Mouse (Mus musculus) CH12.LX (cell line): ENCODE data around the gene Arid1a. TPM values are rescaled to one million over a fixed set of nuclear protein-coding genes. Genes with fewer than 3 reads are reported as not detected.

Source experiments
- DNase-seq: peaks from one replicate; pipeline ENCODE4 v3.0.0-alpha.2; 2013; ENCODE audit errors: extremely low read depth
- H3K27ac ChIP-seq: 2 replicates; pipeline ENCODE4 v1.5.1; 2012; ENCODE audit warnings: low read depth, mild to moderate bottlenecking, control low read depth, moderate library complexity; ENCODE audit not compliant: insufficient read depth
- H3K27me3 ChIP-seq: replicated peaks from 2 replicates; pipeline ENCODE3; 2012; ENCODE audit warnings: inconsistent platforms
- H3K36me3 ChIP-seq, 2 experiments: replicated peaks in 1 of 2; 2 replicates each; pipeline versions ENCODE3 to v1.6.1; 2012; ENCODE audit warnings: inconsistent platforms in 1 of 2, low read length in 1 of 2, mild to moderate bottlenecking in 1 of 2, mixed read lengths in 1 of 2, moderate library complexity in 1 of 2; ENCODE audit not compliant: control insufficient read depth in 1 of 2, insufficient read depth in 1 of 2
- H3K4me1 ChIP-seq, 2 experiments: 2 replicates each; pipeline ENCODE4 v1.6.1; 2012; ENCODE audit warnings: inconsistent platforms in 1 of 2, moderate library complexity in 1 of 2; ENCODE audit not compliant: insufficient read depth in 2 of 2, control insufficient read depth in 1 of 2
- H3K4me2 ChIP-seq: 2 replicates; pipeline ENCODE4 v1.6.1; 2012; ENCODE audit warnings: low read depth, mild to moderate bottlenecking, control low read depth; ENCODE audit not compliant: poor library complexity, insufficient read depth, severe bottlenecking
- H3K4me3 ChIP-seq, 3 experiments: fragments of 150-350 bp in 1 of 3; sonication (generic) in 1 of 3; replicated peaks in 1 of 3; 2 replicates each; pipeline versions ENCODE3 to v1.5.1; 2011 to 2012; ENCODE audit warnings: low read depth in 2 of 3, low read length in 2 of 3, mild to moderate bottlenecking in 2 of 3, moderate library complexity in 2 of 3, control low read depth in 1 of 3, improper control_type of control experiment in 1 of 3, inconsistent platforms in 1 of 3, mixed read lengths in 1 of 3; ENCODE audit not compliant: poor library complexity in 1 of 3
- H3K79me2 ChIP-seq: replicated peaks from 2 replicates; pipeline ENCODE4 v1.6.1; 2012; ENCODE audit warnings: mild to moderate bottlenecking, moderate library complexity; ENCODE audit not compliant: control insufficient read depth, poor library complexity, insufficient read depth, severe bottlenecking; ENCODE audit errors: extremely low read depth
- H3K9ac ChIP-seq: 2 replicates; pipeline ENCODE4 v1.6.1; 2012; ENCODE audit warnings: low read depth, mild to moderate bottlenecking, control low read depth, moderate library complexity; ENCODE audit not compliant: insufficient read depth
- H3K9me3 ChIP-seq: replicated peaks from 2 replicates; pipeline ENCODE3; 2012; ENCODE audit warnings: low read length, inconsistent platforms, mixed read lengths
- BHLHE40 ChIP-seq: IDR thresholded peaks from 2 replicates; pipeline ENCODE4 v1.6.1; 2011; ENCODE audit warnings: mild to moderate bottlenecking, low read depth, low read length, improper control_type of control experiment
- CHD1 ChIP-seq: IDR thresholded peaks from 2 replicates; pipeline ENCODE4 v1.6.1; 2012; ENCODE audit warnings: low read depth, low read length, improper control_type of control experiment, inconsistent platforms
- CHD2 ChIP-seq: IDR thresholded peaks from 2 replicates; pipeline ENCODE4 v1.6.1; 2011; ENCODE audit warnings: low read length, improper control_type of control experiment
- CTCF ChIP-seq, 2 experiments: IDR thresholded peaks in 1 of 2; conservative IDR thresholded peaks in 1 of 2; 2 replicates each; pipeline ENCODE4 v1.5.1; 2011 to 2012; ENCODE audit warnings: low read depth in 2 of 2, low read length in 2 of 2, improper control_type of control experiment in 1 of 2, inconsistent platforms in 1 of 2, mild to moderate bottlenecking in 1 of 2, moderate library complexity in 1 of 2
- E2F4 ChIP-seq: IDR thresholded peaks from 2 replicates; pipeline ENCODE4 v1.6.1; 2011; ENCODE audit warnings: low read depth, low read length, improper control_type of control experiment; ENCODE audit not compliant: insufficient replicate concordance
- ELF1 ChIP-seq: IDR thresholded peaks from 2 replicates; pipeline ENCODE4 v1.6.1; 2014; ENCODE audit warnings: low read depth, mild to moderate bottlenecking, inconsistent platforms, low read length, improper control_type of control experiment
- EP300 ChIP-seq: IDR thresholded peaks from 2 replicates; pipeline ENCODE4 v1.6.1; 2011; ENCODE audit warnings: low read length, improper control_type of control experiment
- ETS1 ChIP-seq: conservative IDR thresholded peaks from 2 replicates; pipeline ENCODE4 v1.6.1; 2012; ENCODE audit warnings: low read depth, mild to moderate bottlenecking, inconsistent platforms, low read length, improper control_type of control experiment, moderate library complexity
- GABPA ChIP-seq: IDR thresholded peaks from 2 replicates; pipeline ENCODE4 v1.6.1; 2012; ENCODE audit warnings: low read depth, low read length, improper control_type of control experiment, inconsistent platforms; ENCODE audit not compliant: insufficient replicate concordance
- HCFC1 ChIP-seq: IDR thresholded peaks from 2 replicates; pipeline ENCODE4 v1.6.1; 2012; ENCODE audit warnings: low read depth, mild to moderate bottlenecking, inconsistent platforms, low read length, improper control_type of control experiment
- IRF4 ChIP-seq: IDR thresholded peaks from 2 replicates; pipeline ENCODE4 v1.6.1; 2014; ENCODE audit warnings: low read depth, mild to moderate bottlenecking, inconsistent platforms, low read length, improper control_type of control experiment
- JUN ChIP-seq: IDR thresholded peaks from 2 replicates; pipeline ENCODE4 v1.6.1; 2011; ENCODE audit warnings: low read depth, mild to moderate bottlenecking, low read length, improper control_type of control experiment, moderate library complexity; ENCODE audit not compliant: insufficient read depth
- JUND ChIP-seq: conservative IDR thresholded peaks from 2 replicates; pipeline ENCODE4 v1.6.1; 2011; ENCODE audit warnings: low read depth, low read length, improper control_type of control experiment
- KAT2A ChIP-seq: IDR thresholded peaks from 2 replicates; pipeline ENCODE4 v1.6.1; 2012; ENCODE audit warnings: low read length, improper control_type of control experiment, inconsistent platforms; ENCODE audit not compliant: insufficient replicate concordance
- MAFK ChIP-seq: IDR thresholded peaks from 2 replicates; pipeline ENCODE4 v1.6.1; 2011; ENCODE audit warnings: low read length, improper control_type of control experiment; ENCODE audit not compliant: insufficient replicate concordance
- MAX ChIP-seq: IDR thresholded peaks from 2 replicates; pipeline ENCODE4 v1.6.1; 2011; ENCODE audit warnings: low read length, improper control_type of control experiment
- MAZ ChIP-seq: IDR thresholded peaks from 2 replicates; pipeline ENCODE4 v1.6.1; 2012; ENCODE audit warnings: low read depth, mild to moderate bottlenecking, inconsistent platforms, low read length, improper control_type of control experiment, moderate library complexity
- MEF2A ChIP-seq: IDR thresholded peaks from 2 replicates; pipeline ENCODE4 v1.6.1; 2014; ENCODE audit warnings: low read depth, mild to moderate bottlenecking, inconsistent platforms, low read length, improper control_type of control experiment, borderline replicate concordance
- MXI1 ChIP-seq: IDR thresholded peaks from 2 replicates; pipeline ENCODE4 v1.6.1; 2011; ENCODE audit warnings: mild to moderate bottlenecking, low read depth, low read length, improper control_type of control experiment
- MYC ChIP-seq: IDR thresholded peaks from 2 replicates; pipeline ENCODE4 v1.6.1; 2011; ENCODE audit warnings: low read depth, mild to moderate bottlenecking, improper control_type of control experiment, low read length
- NELFE ChIP-seq: IDR thresholded peaks from 2 replicates; pipeline ENCODE4 v1.6.1; 2011; ENCODE audit warnings: low read depth, low read length, improper control_type of control experiment
- NRF1 ChIP-seq: IDR thresholded peaks from 2 replicates; pipeline ENCODE4 v1.6.1; 2014; ENCODE audit warnings: low read depth, mild to moderate bottlenecking, inconsistent platforms, low read length, improper control_type of control experiment, moderate library complexity
- PAX5 ChIP-seq: IDR thresholded peaks from 2 replicates; pipeline ENCODE4 v1.6.1; 2012; ENCODE audit warnings: low read length, inconsistent platforms, mixed read lengths
- POLR2A ChIP-seq: IDR thresholded peaks from 2 replicates; pipeline ENCODE4 v1.6.1; 2011; ENCODE audit warnings: low read depth, mild to moderate bottlenecking, improper control_type of control experiment, low read length
- POLR2AphosphoS2 ChIP-seq: IDR thresholded peaks from 2 replicates; pipeline ENCODE4 v1.6.1; 2011; ENCODE audit warnings: low read depth, low read length, improper control_type of control experiment
- RAD21 ChIP-seq: IDR thresholded peaks from 2 replicates; pipeline ENCODE4 v1.6.1; 2011; ENCODE audit warnings: low read depth, mild to moderate bottlenecking, low read length, improper control_type of control experiment, moderate library complexity
- RCOR1 ChIP-seq: conservative IDR thresholded peaks from 2 replicates; pipeline ENCODE4 v1.6.1; 2012; ENCODE audit warnings: low read depth, mild to moderate bottlenecking, inconsistent platforms, low read length, improper control_type of control experiment
- SIN3A ChIP-seq: IDR thresholded peaks from 2 replicates; pipeline ENCODE4 v1.6.1; 2012; ENCODE audit warnings: low read length, improper control_type of control experiment, inconsistent platforms
- SMC3 ChIP-seq: IDR thresholded peaks from 2 replicates; pipeline ENCODE4 v1.6.1; 2011; ENCODE audit warnings: low read depth, low read length, improper control_type of control experiment
- TBP ChIP-seq: conservative IDR thresholded peaks from 2 replicates; pipeline ENCODE4 v1.6.1; 2011; ENCODE audit warnings: low read depth, low read length, improper control_type of control experiment
- TCF12 ChIP-seq: IDR thresholded peaks from 2 replicates; pipeline ENCODE4 v1.6.1; 2014; ENCODE audit warnings: low read depth, mild to moderate bottlenecking, inconsistent platforms, low read length, improper control_type of control experiment
- UBTF ChIP-seq: IDR thresholded peaks from 2 replicates; pipeline ENCODE4 v1.6.1; 2012; ENCODE audit warnings: low read depth, mild to moderate bottlenecking, inconsistent platforms, low read length, improper control_type of control experiment, moderate library complexity
- USF1 ChIP-seq: IDR thresholded peaks from 2 replicates; pipeline ENCODE4 v1.6.1; 2014; ENCODE audit warnings: low read depth, mild to moderate bottlenecking, inconsistent platforms, low read length, improper control_type of control experiment
- USF2 ChIP-seq: conservative IDR thresholded peaks from 2 replicates; pipeline ENCODE4 v1.6.1; 2011; ENCODE audit warnings: low read depth, low read length, improper control_type of control experiment
- ZC3H11A ChIP-seq: IDR thresholded peaks from 2 replicates; pipeline ENCODE4 v1.6.1; 2012; ENCODE audit warnings: low read depth, mild to moderate bottlenecking, inconsistent platforms, low read length, improper control_type of control experiment
- ZKSCAN1 ChIP-seq: IDR thresholded peaks from 2 replicates; pipeline ENCODE4 v1.6.1; 2012; ENCODE audit warnings: low read depth, inconsistent platforms, low read length, improper control_type of control experiment, borderline replicate concordance
- ZMIZ1 ChIP-seq: IDR thresholded peaks from 2 replicates; pipeline ENCODE4 v1.6.1; 2012; ENCODE audit warnings: low read depth, mild to moderate bottlenecking, inconsistent platforms, low read length, improper control_type of control experiment
- ZNF384 ChIP-seq: IDR thresholded peaks from 2 replicates; pipeline ENCODE4 v1.6.1; 2012; ENCODE audit warnings: low read depth, low read length, improper control_type of control experiment, inconsistent platforms
- dilution Hi-C: fragments of 300-500 bp; cut with MboI; formaldehyde crosslinking; loops from 2 replicates; pipeline ENCODE4 v1.14.3; 2020; ENCODE audit warnings: low sequenced_read_pairs; ENCODE audit not compliant: extremely low pct_unique_long_range_greater_than_20kb, extremely low pct_ligation_motif_present
- in situ Hi-C: fragments of 300-500 bp; cut with MboI; formaldehyde crosslinking; loops from 3 replicates; pipeline ENCODE4 v1.14.3; 2019; ENCODE audit warnings: low sequenced_read_pairs, low pct_ligation_motif_present, low pct_unique_long_range_greater_than_20kb, mixed read lengths
- polyA plus RNA-seq: library from polyadenylated mRNA; unstranded; fragments of >175 nt; gene quantifications from 2 replicates; pipeline ENCODE4 v1.2.1, GENCODE M21; 2012; ENCODE audit warnings: low read depth; ENCODE audit not compliant: insufficient read length
- total RNA-seq, 2 experiments: library from RNA; depleted of rRNA; stranded (reverse); fragments of 300-350 nt in 1 of 2; fragments of >200 nt in 1 of 2; gene quantifications; 2 replicates each; pipeline ENCODE4 v1.2.3; 2012 to 2014

The Arid1a gene
- total and polyA plus RNA-seq, 3 experiments = 6.4 to 47.1 (median 19.1) TPM

GRCm38 (mm10) chr4:133754238-133754637 is 2.3 kb downstream of the Arid1a start:
- H3K4me3 ChIP-seq = peak overlapping the region; percentile 53 to 98 (median 82)
- peak overlapping the region; percentile 96 for H3K4me2 ChIP-seq
- H3K36me3 ChIP-seq = peaks cover 1 to 9% of the 10 kb centered on the region in 2 experiments
- dilution Hi-C loops = no loop called here
- H3K9ac ChIP-seq = peak overlapping the region; percentile 100
- peaks cover 58% of the 10 kb centered on the region for H3K79me2 ChIP-seq
- in situ Hi-C loops = loop anchor here (10.0 kb wide), 1 partner anchor 79 kb away; the partner anchor contains the start of gene Pigv
- no peak for TF ChIP-seq ZKSCAN1
- TF ChIP-seq RCOR1 = peak; percentile 41; the same call in 1 of the 2 replicates
- 0 out of 2 replicates have a peak, but pooled peaks have one; percentile 24 for TF ChIP-seq EP300
- TF ChIP-seq MAFK = no peak
- no peak for TF ChIP-seq E2F4
- peak; percentile 41; the same call in 1 of the 2 replicates for TF ChIP-seq ETS1
- TF ChIP-seq SIN3A = peak; percentile 97
- TF ChIP-seq MEF2A = peak; percentile 83
- 0 out of 4 replicates have a peak, but pooled peaks of 1 of the 2 experiments have one; percentile 17 for TF ChIP-seq CTCF (conservative IDR thresholded peaks at IDR 0.05 in 1 of 2, IDR thresholded peaks at IDR 0.05 in 1 of 2; ENCODE audit: low read depth in 2 of 2, low read length in 2 of 2)
- TF ChIP-seq MAX = peak; percentile 84
- TF ChIP-seq RAD21 = no peak; the same call in 1 of the 2 replicates
- TF ChIP-seq CHD1 = peak; percentile 89; the same call in 1 of the 2 replicates
- TF ChIP-seq JUN = no peak
- TF ChIP-seq HCFC1 = peak; percentile 77
- TF ChIP-seq ELF1 = peak; percentile 68
- peak; percentile 75; the same call in 1 of the 2 replicates for TF ChIP-seq MYC
- TF ChIP-seq POLR2AphosphoS2 = no peak
- peak; percentile 40 for TF ChIP-seq SMC3
- TF ChIP-seq JUND = no peak
- peak; percentile 91 for TF ChIP-seq CHD2
- peak; percentile 64 for TF ChIP-seq NRF1
- 0 out of 2 replicates have a peak, but pooled peaks have one; percentile 25 for TF ChIP-seq NELFE
- TF ChIP-seq POLR2A = peak; percentile 71; the same call in 1 of the 2 replicates
- TF ChIP-seq ZC3H11A = no peak
- peak; percentile 86 for TF ChIP-seq IRF4
- no peak; the same call in 1 of the 2 replicates for TF ChIP-seq ZNF384
- peak; percentile 98 for TF ChIP-seq UBTF
- no peak for TF ChIP-seq USF2
- TF ChIP-seq USF1 = no peak
- 0 out of 2 replicates have a peak, but pooled peaks have one; percentile 26 for TF ChIP-seq ZMIZ1
- no peak for TF ChIP-seq GABPA
- peak; percentile 99 for TF ChIP-seq MAZ
- peak; percentile 85 for TF ChIP-seq TBP
- TF ChIP-seq TCF12 = peak; percentile 98
- TF ChIP-seq BHLHE40 = peak; percentile 40; the same call in 1 of the 2 replicates
- no peak for TF ChIP-seq PAX5
- peak; percentile 67; the same call in 1 of the 2 replicates for TF ChIP-seq KAT2A
- TF ChIP-seq MXI1 = peak; percentile 70; the same call in 1 of the 2 replicates
- H3K9me3 ChIP-seq = peaks cover 3% of the 10 kb centered on the region
- DNase-seq = peak; percentile 93
- H3K27me3 ChIP-seq = no peaks in the 10 kb centered on the region
- H3K27ac ChIP-seq = peak overlapping the region; percentile 92
- peaks cover 2 to 25% of the 10 kb centered on the region in 2 experiments; a peak in 3 of 4 replicates for H3K4me1 ChIP-seq
